Mouse (Mus musculus) embryonic facial prominence, embryonic 10.5 days (tissue): ENCODE measurements around the gene Chil4. TPM values are rescaled to one million over a fixed set of nuclear protein-coding genes. Genes with fewer than 3 reads are reported as not detected.

ENCODE experiments used
- polyA plus RNA-seq: library from polyadenylated mRNA; unstranded; fragments of >200 nt; fragmentation: Nextera tagmentation; extraction: Ambion mirVana; gene quantifications from 2 replicates; pipeline ENCODE4 v1.2.1, GENCODE M21; 2016

Gene Chil4
- polyA plus RNA-seq, 1 experiment from 2014 or later: not detected

Other genes with a start within 250 kb of the Chil4 start
- gene Ovgp1, start 245.8 kb downstream of the Chil4 start, polyA plus RNA-seq: 2.0 and 2.7 TPM in 2 replicates
- 0.21 and 0.79 TPM in 2 replicates for gene Pifo, start 204.9 kb downstream of the Chil4 start, polyA plus RNA-seq
- gene Chil5, start 186.7 kb downstream of the Chil4 start, polyA plus RNA-seq: not detected in 2 replicates
- gene Chia1, start 106.3 kb downstream of the Chil4 start, polyA plus RNA-seq: 0.20 and 0.29 TPM in 2 replicates
- not detected in 2 replicates for gene Chil3, start 51.9 kb downstream of the Chil4 start, polyA plus RNA-seq
- not detected in 2 replicates for gene Chil6, start 186.7 kb upstream of the Chil4 start, polyA plus RNA-seq